Mouse (Mus musculus) embryonic facial prominence, embryonic 14.5 days (tissue): ENCODE measurements at regions not wholly inside any gene's neighbourhood (a gene's known extent, or its start where the extent isn't known, plus 50 kb on each side); places are given as distances from the start of the nearest gene placed in this dataset.
"Not testable (repeated sequence)": the region's sequence is repeated elsewhere in the genome, so short reads cannot be mapped to it uniquely, and the experiment has no call there.

ENCODE experiments used
- ATAC-seq: fragments of 200-750 bp; cut with Nextera tagmentation; 2 replicates; pipeline ENCODE4 v1.8.0; 2017; ENCODE audit warnings: low read depth, moderate number of reproducible peaks, moderate TSS enrichment
- DNase-seq: peaks from one replicate; pipeline ENCODE4 v3.0.0-alpha.2; 2015; ENCODE audit warnings: low spot score
- H3K27ac ChIP-seq: fragments of 300-500 bp; sonication (generic); replicated peaks from 2 replicates; pipeline ENCODE4 v1.5.1; 2014; ENCODE audit warnings: low read depth, mild to moderate bottlenecking, low read length, moderate library complexity
- H3K27me3 ChIP-seq: fragments of 300-500 bp; sonication (generic); replicated peaks from 2 replicates; pipeline ENCODE4 v1.6.1; 2014; ENCODE audit warnings: low read length; ENCODE audit not compliant: control insufficient read depth, insufficient read depth
- H3K36me3 ChIP-seq: fragments of 300-500 bp; sonication (generic); 2 replicates; pipeline ENCODE4 v1.6.1; 2014; ENCODE audit warnings: low read length, mixed read lengths; ENCODE audit not compliant: control insufficient read depth, insufficient read depth
- H3K4me1 ChIP-seq: fragments of 300-500 bp; sonication (generic); 2 replicates; pipeline ENCODE4 v1.6.1; 2014; ENCODE audit warnings: antibody characterized with exemption, low read length; ENCODE audit not compliant: control insufficient read depth, insufficient read depth
- H3K4me2 ChIP-seq: fragments of 300-500 bp; sonication (generic); 2 replicates; pipeline ENCODE4 v1.6.1; 2014; ENCODE audit warnings: low read depth, mild to moderate bottlenecking, low read length, moderate library complexity, mixed read lengths
- H3K4me3 ChIP-seq: fragments of 300-500 bp; sonication (generic); 2 replicates; pipeline ENCODE4 v1.5.1; 2014; ENCODE audit warnings: low read depth, mild to moderate bottlenecking, low read length
- H3K9ac ChIP-seq: fragments of 300-500 bp; sonication (generic); 2 replicates; pipeline ENCODE4 v1.6.1; 2014; ENCODE audit warnings: low read depth, mild to moderate bottlenecking, low read length, moderate library complexity, mixed read lengths
- H3K9me3 ChIP-seq: fragments of 300-500 bp; sonication (generic); 2 replicates; pipeline ENCODE4 v1.6.1; 2016; ENCODE audit warnings: low read length; ENCODE audit not compliant: control insufficient read depth
- WGBS: fragments of 180-500 bp; shearing (Covaris S2); extraction: QIAGEN DNeasy Blood & Tissue Kit; methylation state at CpG from one replicate; pipeline ENCODE4 v1.1.7; 2014; 5-methylcytosine and 5-hydroxymethylcytosine counted together

DNA sequence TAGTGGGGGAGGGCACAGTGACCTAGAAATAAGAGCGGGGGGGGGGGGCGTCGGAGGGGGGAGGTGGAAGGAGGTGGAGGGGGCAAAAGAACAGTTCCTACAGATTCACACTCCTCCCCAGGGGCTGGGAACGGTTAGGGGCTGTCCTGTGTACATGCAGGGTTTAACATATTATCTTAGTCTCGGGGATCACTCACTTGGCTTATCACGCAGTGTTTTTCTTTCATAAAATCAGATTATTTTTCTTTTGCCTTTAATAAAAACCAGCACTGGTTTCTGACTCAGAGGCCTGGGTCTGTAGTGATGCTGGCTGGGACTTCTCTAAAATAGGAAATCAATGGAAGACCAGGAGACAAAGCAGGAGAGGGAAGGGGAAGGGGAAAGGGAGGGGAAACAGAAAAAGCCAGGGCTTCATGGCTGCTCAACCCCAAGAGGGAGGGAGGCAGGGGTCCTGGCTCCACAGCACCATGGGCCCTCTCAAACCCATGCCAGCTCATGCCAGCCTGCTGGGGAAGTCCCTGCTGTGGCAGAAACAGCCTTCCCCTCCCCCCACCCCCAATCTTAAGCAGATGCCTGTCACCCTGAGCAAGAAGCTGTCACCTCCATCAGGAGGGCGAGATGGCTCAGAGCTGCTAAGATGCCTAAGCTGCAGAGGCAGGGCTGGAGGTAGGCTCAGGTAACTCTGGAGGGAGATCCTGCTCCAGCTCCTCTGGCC lies 108.3 kb upstream of the Syt13 start:
- Histone ChIP-seq H3K4me1 (peaks cover 16% of the 10 kb centered on the region), H3K9ac (no peak overlapping the region), H3K27me3 (no peaks in the 10 kb centered on the region), H3K9me3 (no peaks in the 10 kb centered on the region), H3K27ac (0 out of 2 replicates have a peak overlapping the region, but pooled peaks have one; percentile 3), H3K36me3 (no peaks in the 10 kb centered on the region), H3K4me2 (no peak overlapping the region), H3K4me3 (no peak overlapping the region)
- ATAC-seq, result 0 out of 2 replicates have a peak, but pooled peaks have one; percentile 38
- DNase-seq, result peak; percentile 73
- 12% methylated on average over 6 of the region's 7 CpGs for WGBS

DNA sequence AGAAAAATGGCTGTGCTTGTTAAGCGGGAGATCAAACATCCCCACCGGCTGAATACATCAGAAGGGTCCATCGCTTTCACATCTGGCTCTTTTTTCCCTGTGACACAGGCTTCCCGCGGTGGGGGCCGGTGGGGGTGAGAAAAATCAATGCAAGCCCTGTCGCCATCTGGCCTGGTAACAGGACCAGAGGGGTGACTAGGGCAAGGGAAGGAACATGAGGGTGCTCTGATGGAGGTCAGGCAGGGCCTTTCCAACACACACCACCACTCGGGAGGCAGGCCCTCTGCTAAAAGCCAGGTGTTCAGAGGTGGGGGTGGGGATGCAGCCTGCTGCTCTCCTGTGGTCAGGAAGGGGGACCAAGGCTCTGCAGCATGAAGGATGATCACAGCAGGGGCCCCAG lies 107.5 kb upstream of the Syt13 start:
- no peak overlapping the region; the same call in 1 of the 2 replicates for H3K27ac ChIP-seq
- no peaks in the 10 kb centered on the region for H3K9me3 ChIP-seq
- ATAC-seq (no peak), DNase-seq (no peak)
- 10% methylated on average over 8 of the region's 8 CpGs for WGBS
- H3K4me3 ChIP-seq, result no peak overlapping the region
- H3K36me3 ChIP-seq, result no peaks in the 10 kb centered on the region
- no peak overlapping the region for H3K9ac ChIP-seq
- no peaks in the 10 kb centered on the region for H3K27me3 ChIP-seq
- H3K4me1 ChIP-seq, result peaks cover 16% of the 10 kb centered on the region
- H3K4me2 ChIP-seq, result no peak overlapping the region

DNA sequence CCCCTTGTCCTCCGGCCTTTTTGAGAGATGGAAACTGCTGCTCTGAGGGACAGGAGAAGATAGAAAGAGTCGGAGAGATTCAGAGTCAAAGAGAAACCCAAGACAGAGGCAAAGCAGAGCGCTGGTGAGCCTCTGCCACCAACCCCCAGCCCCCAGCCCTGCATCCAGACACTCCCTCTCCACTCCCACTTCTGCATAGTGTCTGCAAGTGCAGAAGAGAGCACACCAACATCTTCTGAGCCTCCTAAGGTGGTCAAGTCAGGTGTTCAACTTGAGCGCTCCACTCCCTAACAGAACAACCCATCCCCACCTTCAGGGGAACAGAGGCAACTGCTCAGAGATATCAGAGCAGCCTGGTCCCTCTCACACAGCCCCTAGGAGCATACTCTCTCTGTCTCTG lies 106.8 kb upstream of the Syt13 start:
- Histone ChIP-seq H3K27ac (no peak overlapping the region), H3K27me3 (no peaks in the 10 kb centered on the region), H3K36me3 (no peaks in the 10 kb centered on the region), H3K4me2 (no peak overlapping the region), H3K4me1 (peaks cover 16% of the 10 kb centered on the region), H3K4me3 (no peak overlapping the region), H3K9me3 (no peaks in the 10 kb centered on the region), H3K9ac (no peak overlapping the region)
- no peak for ATAC-seq
- 67% methylated on average over 4 of the region's 4 CpGs for WGBS
- DNase-seq, result no peak

- H3K27me3 ChIP-seq, result no peaks in the 10 kb centered on the region
- H3K4me1 ChIP-seq, result peaks cover 16% of the 10 kb centered on the region
- no peaks in the 10 kb centered on the region for H3K9me3 ChIP-seq
- no peak overlapping the region for H3K4me3 ChIP-seq
- H3K4me2 ChIP-seq, result no peak overlapping the region
- DNase-seq, result no peak
- H3K36me3 ChIP-seq, result no peaks in the 10 kb centered on the region
- 29% methylated on average over 3 of the region's 3 CpGs for WGBS
- H3K9ac ChIP-seq, result no peak overlapping the region
- H3K27ac ChIP-seq, result no peak overlapping the region
- no peak for ATAC-seq
Observed at GRCm38 (mm10) chr2:92809226-92809625, 105.7 kb upstream of the Syt13 start.

GRCm38 (mm10) chr2:92809681-92810323 lies 105.1 kb upstream of the Syt13 start:
- no peaks in the 10 kb centered on the region for H3K36me3 ChIP-seq
- no peaks in the 10 kb centered on the region for H3K27me3 ChIP-seq
- no peak overlapping the region for H3K27ac ChIP-seq
- H3K9me3 ChIP-seq, result no peaks in the 10 kb centered on the region
- H3K9ac ChIP-seq, result no peak overlapping the region
- no peak overlapping the region for H3K4me2 ChIP-seq
- peaks cover 16% of the 10 kb centered on the region for H3K4me1 ChIP-seq
- no peak overlapping the region for H3K4me3 ChIP-seq
- WGBS, result 71% methylated on average over 4 of the region's 4 CpGs
- DNase-seq (no peak), ATAC-seq (no peak)

GRCm38 (mm10) chr2:92810956-92811355 lies 103.9 kb upstream of the Syt13 start:
- 6% methylated on average over 6 of the region's 6 CpGs for WGBS
- H3K9ac ChIP-seq, H3K4me3 ChIP-seq, H3K27ac ChIP-seq, H3K4me1 ChIP-seq, ATAC-seq, H3K9me3 ChIP-seq, H3K4me2 ChIP-seq, H3K36me3 ChIP-seq, H3K27me3 ChIP-seq: not testable (repeated sequence)
- peak; percentile 50 for DNase-seq

DNA sequence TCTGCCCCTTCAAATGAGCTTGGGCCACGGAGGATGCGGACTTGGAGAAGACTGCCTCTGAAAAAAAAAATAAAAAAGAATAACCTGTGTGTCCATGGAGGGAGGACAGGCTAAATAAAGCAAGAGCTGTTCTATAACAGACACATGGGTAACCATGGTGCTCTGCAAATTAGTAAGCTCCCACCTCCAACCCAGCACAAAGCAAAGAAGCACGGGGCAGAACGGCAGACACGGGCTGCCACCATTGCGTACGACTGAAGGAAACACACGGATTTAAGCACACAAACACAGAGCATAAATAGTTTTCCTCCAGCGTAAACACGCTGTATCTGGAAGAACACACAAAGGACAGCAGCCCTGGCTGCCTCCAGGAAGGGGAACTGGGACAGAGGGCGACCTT lies 101.9 kb upstream of the Syt13 start:
- Histone ChIP-seq H3K4me1 (no peaks in the 10 kb centered on the region), H3K27me3 (no peaks in the 10 kb centered on the region), H3K4me3 (no peak overlapping the region), H3K9me3 (no peaks in the 10 kb centered on the region), H3K9ac (no peak overlapping the region), H3K36me3 (no peaks in the 10 kb centered on the region), H3K4me2 (no peak overlapping the region), H3K27ac (no peak overlapping the region)
- 64% methylated on average over 11 of the region's 11 CpGs for WGBS
- no peak for DNase-seq
- ATAC-seq, result no peak

DNA sequence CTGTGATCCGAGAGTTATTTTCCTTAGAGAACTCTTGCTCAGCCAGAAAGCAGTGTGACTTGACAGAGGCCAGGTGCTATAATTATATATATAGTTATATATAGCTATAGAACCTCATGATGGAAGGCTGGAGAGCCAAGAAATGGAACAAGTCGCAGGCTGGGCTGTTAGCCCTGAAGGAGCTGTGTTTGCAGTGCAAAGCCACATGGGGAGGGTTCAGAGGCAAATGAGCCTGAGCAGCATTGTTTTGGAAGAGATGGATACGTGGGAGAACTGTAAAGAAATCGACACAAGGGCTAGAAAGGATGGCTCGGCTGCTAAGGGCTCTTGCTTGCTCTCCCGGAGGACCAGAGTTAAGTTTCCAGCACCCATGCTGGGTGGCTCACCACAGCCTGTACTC lies 95.3 kb upstream of the Syt13 start:
- no peaks in the 10 kb centered on the region for H3K9me3 ChIP-seq
- 74% methylated on average over 6 of the region's 6 CpGs for WGBS
- H3K4me2 ChIP-seq, result no peak overlapping the region
- H3K4me3 ChIP-seq, result no peak overlapping the region
- H3K9ac ChIP-seq, result no peak overlapping the region
- H3K36me3 ChIP-seq, result no peaks in the 10 kb centered on the region
- H3K4me1 ChIP-seq, result peaks cover 1% of the 10 kb centered on the region; the same call in 1 of the 2 replicates
- H3K27ac ChIP-seq, result no peak overlapping the region
- DNase-seq (no peak), ATAC-seq (no peak)
- H3K27me3 ChIP-seq, result no peaks in the 10 kb centered on the region

DNA sequence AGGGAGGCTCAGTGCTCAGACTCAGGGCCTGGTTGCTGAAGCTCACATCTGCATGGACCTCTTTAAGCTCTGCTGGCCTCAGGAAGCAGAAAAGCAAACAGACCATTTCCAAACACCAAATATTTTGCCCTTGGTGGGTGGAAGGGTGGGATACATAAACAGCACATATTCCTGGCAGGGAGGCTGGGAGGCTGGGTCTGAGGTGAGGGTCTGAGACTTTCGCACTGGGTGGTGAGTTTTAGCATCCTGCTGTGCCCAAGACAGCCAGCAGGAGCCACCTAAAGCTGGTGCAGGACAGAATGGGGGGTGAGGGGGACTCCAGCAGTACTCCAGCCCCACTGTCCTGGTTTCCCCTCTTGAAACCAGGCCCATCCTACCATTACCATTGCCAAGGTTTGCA lies 90.6 kb upstream of the Syt13 start:
- H3K36me3 ChIP-seq, result no peaks in the 10 kb centered on the region
- DNase-seq (no peak), ATAC-seq (no peak)
- H3K27me3 ChIP-seq, result no peaks in the 10 kb centered on the region
- H3K27ac ChIP-seq, result no peak overlapping the region
- no peaks in the 10 kb centered on the region for H3K9me3 ChIP-seq
- H3K4me1 ChIP-seq, result peaks cover 10% of the 10 kb centered on the region
- no peak overlapping the region for H3K9ac ChIP-seq
- no peak overlapping the region for H3K4me2 ChIP-seq
- 90% methylated on average over 1 of the region's 1 CpGs for WGBS
- H3K4me3 ChIP-seq, result no peak overlapping the region
